Mouse (Mus musculus) heart, postnatal 0 days (tissue): ENCODE measurements around the gene Gm20695.

Experiments
- CTCF ChIP-seq: IDR thresholded peaks from 2 replicates; pipeline ENCODE4 v1.5.1; 2016; ENCODE audit warnings: antibody characterized with exemption, control low read depth, low read depth
- EP300 ChIP-seq: IDR thresholded peaks from 2 replicates; pipeline ENCODE4 v1.6.1; 2016; ENCODE audit warnings: antibody characterized with exemption, low read depth

- no peak for TF ChIP-seq CTCF
- no peak for TF ChIP-seq EP300
These were observed 80.5 kb downstream of the Gm20695 start for GRCm38 (mm10) chr16:3964990-3965389.
